Mouse (Mus musculus) spleen, postnatal 4 days (tissue): ENCODE results near the gene Snca.
"Not testable (repeated sequence)": the region's sequence is repeated elsewhere in the genome, so short reads cannot be mapped to it uniquely, and the experiment has no call there.

ENCODE experiments used
- DNase-seq, 2 experiments: peaks; one replicate each; pipeline ENCODE4 v3.0.0; 2022; ENCODE audit warnings: low spot score in 2 of 2

Gene Snca

GRCm38 (mm10) chr6:60717566-60717965 lies 112.1 kb downstream of the Snca start:
- no peak for DNase-seq

GRCm38 (mm10) chr6:60709997-60710471 lies 119.6 kb downstream of the Snca start:
- DNase-seq: no peak

GRCm38 (mm10) chr6:60698072-60698471 lies 131.6 kb downstream of the Snca start:
- no peak for DNase-seq

GRCm38 (mm10) chr6:60687048-60687447 lies 142.6 kb downstream of the Snca start:
- DNase-seq: not testable (repeated sequence)

DNA sequence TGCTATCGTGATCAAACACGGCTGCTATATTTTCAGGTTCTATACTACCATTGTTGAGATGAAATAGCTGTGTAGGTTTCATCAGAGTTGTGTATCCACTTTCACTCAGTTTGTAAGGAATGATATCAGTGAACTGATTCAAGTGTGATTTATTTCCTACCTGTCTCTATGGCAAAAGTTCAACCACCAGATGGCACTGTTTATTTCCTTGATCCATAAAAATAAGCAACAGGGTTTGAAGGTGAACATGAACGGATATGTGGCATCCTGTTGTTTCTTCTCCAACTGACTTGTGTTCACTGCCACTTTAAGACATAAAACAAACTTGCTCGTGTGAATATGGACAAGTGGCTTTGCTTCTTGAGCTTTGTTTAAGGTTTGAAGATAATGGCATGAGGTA lies 147.4 kb downstream of the Snca start:
- no peak for DNase-seq
